Mouse (Mus musculus): ENCODE measurements at regions not wholly inside any gene's neighbourhood (a gene's known extent, or its start where the extent isn't known, plus 50 kb on each side); places are given as distances from the start of the nearest gene placed in this dataset.

DNA sequence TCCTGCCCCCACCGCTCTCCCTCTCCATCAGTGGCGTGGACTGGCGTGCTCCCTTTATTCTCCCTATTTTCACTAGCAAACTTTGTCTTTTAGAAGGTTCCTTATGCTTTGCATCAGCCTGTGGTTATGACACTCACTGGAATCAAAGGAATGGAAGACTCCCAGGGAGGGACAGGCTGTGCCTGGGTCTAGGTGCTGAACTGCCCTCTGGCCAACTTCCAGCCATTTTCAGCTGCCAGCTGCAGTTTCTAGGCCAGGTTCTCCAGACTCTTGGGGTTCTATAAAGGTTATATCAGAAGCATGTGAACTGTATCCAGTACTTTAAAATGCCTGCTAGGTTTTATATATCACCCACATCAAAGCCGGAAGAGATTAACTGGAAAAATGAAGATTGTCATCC, 50.2 kb upstream of the Mkln1 start:
- no peak for TF ChIP-seq GATA1 (IDR thresholded peaks at IDR 0.05; ENCODE audit: borderline replicate concordance, low read length)
- TF ChIP-seq FLI1 (IDR thresholded peaks at IDR 0.05; ENCODE audit: low read length) = no peak

All from megakaryocyte, embryonic 14.5 days (primary cell).